Mouse (Mus musculus): Measurements from ENCODE around the gene Ppil6.
A peak's percentile ranks its signal among the peaks of the same experiment; 100 is the strongest.

Ppil6 gene

DNA sequence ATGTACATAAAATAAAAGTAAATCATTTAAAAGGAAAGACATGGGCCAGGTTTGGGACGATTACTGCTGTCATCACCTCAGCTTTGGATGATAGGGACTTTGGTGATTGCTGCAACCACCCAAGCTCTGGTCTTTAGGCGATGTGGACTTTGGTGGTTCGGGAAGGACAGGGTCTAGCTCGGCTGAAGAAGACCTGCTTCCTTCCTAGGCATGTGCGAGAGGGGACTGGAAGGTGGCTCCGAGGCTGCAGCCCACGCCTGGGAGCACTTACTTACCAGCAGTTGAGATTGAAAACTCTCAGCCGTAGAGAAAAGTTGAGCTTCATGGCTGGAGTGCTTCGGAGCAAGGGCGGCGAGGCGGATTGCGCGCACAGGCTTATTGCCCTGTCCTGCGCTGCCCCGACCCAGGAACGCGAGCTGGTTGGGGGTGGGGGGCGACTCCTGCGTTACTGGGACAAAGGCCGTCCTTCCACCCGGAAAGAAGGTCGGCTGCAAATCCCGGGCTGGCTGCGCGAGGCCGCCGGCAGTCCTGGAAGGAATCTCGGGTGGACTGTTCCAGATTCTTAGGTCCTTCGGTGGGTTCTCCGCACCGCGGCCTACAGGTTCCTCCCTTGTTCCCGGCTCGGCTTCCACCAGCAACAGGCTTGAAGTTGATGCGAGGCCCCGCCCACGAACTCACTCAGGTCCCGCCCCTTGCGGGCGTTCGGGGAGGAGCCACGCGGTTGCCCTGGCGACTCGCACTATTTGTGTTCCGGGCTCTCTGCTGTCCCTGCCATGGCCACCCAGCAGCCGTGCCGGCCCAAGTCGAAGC lies at the start of gene Ppil6, which contains the start of gene Smpd2:
TSS of gene Ppil6 (plus strand) at position 732 of the 810 bp plus-strand sequence.
TSS of gene Smpd2 (minus strand) at position 662 of the 810 bp plus-strand sequence.
- peak; percentile 94 for DNase-seq (ENCODE audit: low spot score)

- DNase-seq (ENCODE audit: low spot score): no peak
Measured at GRCm38 (mm10) chr10:41448216-41448615, 42.0 kb upstream of the Ppil6 start.

DNA sequence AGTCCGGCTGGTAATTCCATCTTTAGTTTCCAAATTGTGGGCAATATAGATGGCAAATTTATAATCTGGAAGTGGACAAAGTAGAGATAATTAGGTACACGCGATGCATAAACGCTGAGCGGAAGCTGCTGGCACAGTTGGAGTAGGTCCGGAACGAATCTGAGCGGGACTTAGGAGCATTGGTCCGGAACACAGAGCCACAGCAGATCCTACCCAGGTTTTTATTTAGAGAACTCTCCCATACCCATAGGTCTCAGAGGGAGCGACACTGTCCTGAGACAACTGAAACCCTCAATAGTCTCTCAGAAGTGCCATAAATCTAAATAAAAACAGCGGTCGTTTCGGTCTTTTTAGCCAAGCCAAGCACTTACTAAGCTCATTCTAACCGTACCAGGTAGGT lies 40.6 kb upstream of the Ppil6 start:
- peak; percentile 45 for DNase-seq (ENCODE audit: low spot score)

DNA sequence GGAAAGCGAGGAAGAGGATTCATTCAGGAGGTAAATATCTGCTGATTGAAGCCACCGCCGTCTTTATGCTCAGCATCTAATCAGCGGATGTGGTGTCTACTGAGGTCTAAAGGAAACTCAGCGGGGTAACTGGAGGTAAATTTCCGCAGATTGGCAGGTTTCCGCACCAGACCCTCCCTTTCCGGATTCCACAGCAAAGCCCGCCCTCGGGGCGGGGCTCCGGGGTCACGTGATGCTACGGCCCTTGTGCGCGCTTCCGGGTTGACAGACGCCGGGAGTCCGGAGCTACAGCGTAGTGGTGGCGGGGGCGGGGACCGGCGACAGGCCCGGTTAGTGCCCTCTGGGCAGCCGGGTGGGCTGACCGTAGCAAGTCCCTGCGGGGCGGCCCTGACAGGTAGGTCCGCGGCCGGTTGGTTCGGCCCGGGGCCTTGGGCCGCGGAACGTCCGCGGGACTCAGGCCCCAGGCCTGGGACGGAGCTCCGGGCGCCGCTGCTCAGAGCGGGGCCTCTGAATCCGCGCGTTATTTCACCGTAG lies 40.0 kb upstream of the Ppil6 start, which contains the start of gene Zbtb24:
TSS of gene Zbtb24 (plus strand) at position 247 of the 534 bp plus-strand sequence.
- peak; percentile 96 for DNase-seq (ENCODE audit: low spot score)

DNA sequence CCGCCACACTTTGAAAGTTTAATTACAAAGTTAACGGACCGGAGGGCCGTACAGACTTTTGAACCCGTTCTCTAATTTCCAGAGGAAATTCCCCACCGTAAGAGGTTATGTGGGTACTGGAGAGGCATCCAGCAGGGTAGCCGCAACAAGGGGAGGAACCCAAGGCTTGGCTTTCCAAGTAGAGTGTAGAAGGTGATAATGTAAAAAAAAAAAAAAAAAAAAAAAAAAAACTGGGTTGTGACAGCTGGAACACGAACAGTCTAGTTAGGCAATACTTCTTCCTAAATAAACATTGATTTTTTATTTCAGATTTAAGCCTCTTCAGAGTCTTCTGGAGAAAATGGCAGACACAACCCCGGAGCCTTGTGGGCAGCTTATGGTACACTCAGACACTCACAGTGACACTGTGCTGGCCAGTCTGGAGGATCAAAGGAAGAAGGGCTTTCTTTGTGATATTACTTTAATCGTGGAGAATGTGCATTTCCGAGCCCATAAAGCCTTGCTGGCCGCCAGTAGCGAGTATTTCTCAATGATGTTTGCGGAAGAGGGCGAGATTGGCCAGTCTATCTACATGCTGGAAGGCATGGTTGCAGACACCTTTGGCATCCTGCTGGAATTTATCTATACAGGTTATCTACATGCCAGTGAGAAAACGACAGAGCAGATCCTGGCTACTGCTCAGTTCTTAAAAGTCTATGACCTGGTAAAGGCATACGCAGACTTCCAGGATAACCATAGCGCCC lies 39.3 kb upstream of the Ppil6 start:
- DNase-seq (ENCODE audit: low spot score): no peak

- DNase-seq (ENCODE audit: low spot score): no peak
Measured at GRCm38 (mm10) chr10:41451656-41452055, 38.6 kb upstream of the Ppil6 start.

- DNase-seq (ENCODE audit: low spot score): no peak
Measured at GRCm38 (mm10) chr10:41452791-41453190, 37.4 kb upstream of the Ppil6 start.

- DNase-seq (ENCODE audit: low spot score): no peak
Measured at GRCm38 (mm10) chr10:41459990-41460389, 30.2 kb upstream of the Ppil6 start.

GRCm38 (mm10) chr10:41460501-41460900 lies 29.7 kb upstream of the Ppil6 start:
- no peak for DNase-seq (ENCODE audit: low spot score)

DNA sequence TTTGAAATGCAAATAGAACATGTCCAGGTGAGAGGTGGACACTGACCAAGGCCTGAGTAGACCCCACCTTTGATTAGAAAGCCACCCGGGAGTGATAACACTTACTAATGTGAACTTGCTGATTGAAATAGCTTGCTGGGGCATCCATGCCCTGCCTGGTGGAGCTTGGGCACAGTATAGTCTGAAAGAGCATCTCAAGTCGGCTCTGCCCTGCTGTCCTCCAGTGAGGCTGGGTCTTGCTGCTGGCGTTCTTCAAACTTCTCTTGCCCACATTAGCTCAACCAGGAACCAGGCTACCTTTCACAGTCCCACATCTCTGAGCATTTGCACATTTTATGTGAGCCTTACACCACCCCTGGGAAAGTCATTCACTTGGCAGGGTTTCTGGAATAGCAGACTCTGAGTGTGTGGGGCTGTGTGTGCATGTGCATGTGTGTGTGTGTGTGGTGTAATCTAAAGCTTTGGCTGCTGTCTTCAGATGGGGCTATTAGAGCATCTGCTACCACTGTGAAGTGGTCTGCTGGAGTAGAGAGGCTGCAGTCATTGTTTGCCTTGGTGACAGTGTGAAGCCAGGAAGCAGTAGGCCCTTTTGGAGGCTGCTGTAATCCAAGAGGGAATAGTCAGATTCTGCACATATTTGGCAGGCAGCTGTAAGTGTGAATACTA lies 29.0 kb upstream of the Ppil6 start:
- DNase-seq (ENCODE audit: low spot score): no peak

GRCm38 (mm10) chr10:41464401-41464955 lies 25.8 kb upstream of the Ppil6 start:
- no peak for DNase-seq (ENCODE audit: low spot score)

DNA sequence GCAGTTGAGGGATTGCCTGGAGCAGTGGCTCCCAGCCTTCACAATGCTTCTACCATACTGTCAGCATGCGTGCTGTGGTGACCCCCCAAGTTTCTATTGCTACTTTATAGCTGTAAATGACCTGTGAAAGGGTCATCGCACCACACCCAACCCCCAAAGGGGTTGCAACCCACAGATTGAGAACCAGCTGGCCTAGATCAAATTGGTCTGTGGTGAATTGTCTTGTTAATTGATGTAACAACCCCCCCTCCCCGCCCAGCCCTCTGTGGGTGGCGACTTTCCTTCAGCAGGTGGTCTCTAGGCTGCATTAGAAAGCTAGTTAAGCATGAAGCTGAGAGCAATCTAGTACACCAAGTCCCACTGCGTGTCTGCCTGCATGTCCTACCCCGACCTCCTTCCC lies 22.9 kb upstream of the Ppil6 start:
- no peak for DNase-seq (ENCODE audit: low spot score)

GRCm38 (mm10) chr10:41470693-41471092 lies 19.5 kb upstream of the Ppil6 start:
- DNase-seq (ENCODE audit: low spot score): no peak

DNA sequence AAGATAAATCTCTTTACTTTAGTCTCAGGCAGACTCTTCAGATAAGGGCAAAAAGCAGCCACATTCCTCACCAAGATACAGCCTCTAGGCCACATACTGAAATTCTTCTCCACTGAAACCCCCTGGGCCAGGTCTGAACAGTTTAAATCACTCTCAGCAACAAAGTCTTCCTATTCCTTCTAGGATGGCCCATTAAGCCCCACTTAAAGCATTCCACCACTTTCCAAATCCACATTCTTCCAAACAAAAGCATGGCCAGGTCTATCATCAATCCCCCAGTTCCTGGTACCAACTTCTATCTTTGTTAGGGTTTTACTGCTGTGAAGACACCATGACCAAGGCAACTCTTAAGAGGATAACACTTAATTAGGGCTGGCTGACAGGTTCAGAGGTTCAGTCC lies 17.7 kb upstream of the Ppil6 start:
- no peak for DNase-seq (ENCODE audit: low spot score)

DNA sequence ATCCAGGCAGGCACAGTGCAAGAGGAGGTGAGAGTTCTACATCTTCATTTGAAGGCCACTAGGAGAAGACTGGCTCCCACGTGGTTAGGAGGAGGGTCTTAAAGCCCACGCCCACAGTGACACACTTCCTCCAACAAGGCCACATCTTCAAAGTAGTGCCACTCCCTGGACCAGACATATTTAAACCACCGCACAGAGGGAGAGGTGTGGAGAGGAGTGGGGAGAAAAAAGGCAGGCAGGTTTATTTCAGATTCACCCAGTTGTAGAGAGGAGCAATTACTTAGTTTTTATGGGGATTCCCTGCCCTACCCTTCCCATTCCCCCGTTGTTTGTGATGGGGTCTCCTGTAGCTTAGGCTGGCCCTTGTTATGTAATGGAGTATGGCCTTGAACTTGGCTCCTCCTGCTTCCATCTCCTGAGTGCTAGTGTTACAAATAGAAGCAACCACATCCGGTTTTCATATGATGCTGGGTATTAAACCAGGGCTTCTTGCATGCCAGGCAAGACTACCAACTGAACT lies 17.2 kb upstream of the Ppil6 start:
- no peak for DNase-seq (ENCODE audit: low spot score)

- no peak for DNase-seq (ENCODE audit: low spot score)
Measured at GRCm38 (mm10) chr10:41473782-41474468, 16.3 kb upstream of the Ppil6 start.

- no peak for DNase-seq (ENCODE audit: low spot score)
Measured at GRCm38 (mm10) chr10:41474981-41475391, 15.3 kb upstream of the Ppil6 start.

DNA sequence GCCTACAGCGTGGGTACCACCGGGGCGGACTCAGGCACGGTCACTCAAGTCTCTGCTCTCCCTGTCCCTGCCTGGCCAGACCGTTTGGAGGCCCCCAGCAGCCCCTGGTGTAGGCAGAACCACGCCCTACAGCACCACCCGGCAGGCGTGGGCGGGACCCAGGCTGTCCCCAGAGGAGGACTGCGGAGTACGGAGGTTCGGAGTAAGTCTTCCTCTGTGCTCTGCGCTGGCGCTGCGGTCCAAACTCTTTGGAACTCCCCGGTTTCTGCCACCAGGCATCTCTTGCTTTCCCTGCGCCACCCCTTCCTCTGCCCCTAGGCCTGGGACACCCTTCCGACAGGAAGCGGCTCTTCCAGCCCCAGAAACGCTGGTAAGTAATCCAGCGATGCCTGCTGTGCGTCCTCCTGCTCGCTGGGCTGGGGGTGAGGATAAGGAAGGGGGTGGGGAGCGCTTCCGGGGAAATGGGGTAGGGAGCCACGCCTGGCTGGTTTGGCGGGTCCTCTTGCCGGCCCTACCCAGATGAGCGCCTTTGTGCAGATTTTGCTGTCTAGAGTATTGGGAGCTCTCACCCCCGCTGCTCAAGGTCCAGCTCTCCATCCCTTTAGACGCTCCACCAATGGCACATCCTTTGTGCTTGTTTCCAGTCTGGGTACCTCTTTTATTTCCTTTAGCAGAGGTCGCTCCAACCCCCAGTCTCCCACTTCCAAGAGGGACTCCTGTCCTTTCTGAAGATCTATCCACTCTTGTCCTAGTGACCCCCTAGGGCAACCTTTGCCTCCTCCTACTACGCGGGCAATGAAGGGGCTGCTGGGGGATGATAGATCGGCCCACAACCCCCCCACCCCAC lies 13.8 kb upstream of the Ppil6 start, which contains the start of gene Mical1:
TSS of gene Mical1 (plus strand) at position 144 of the 847 bp plus-strand sequence.
- DNase-seq (ENCODE audit: low spot score): peak; percentile 58

DNA sequence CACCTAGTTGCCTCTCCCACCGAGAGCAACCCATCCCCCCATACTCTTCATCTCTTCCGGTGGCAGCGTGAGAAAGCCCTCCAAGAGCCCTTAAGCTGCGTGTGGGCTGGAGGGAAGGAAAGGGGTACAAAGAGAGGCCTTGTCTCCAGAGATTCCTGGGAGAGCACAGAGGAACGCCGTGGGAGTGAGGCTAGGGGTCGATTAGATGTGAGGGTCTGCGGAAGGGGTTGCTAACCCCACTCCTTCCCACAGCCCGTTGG lies 13.3 kb upstream of the Ppil6 start:
- DNase-seq (ENCODE audit: low spot score): no peak
